Mouse (Mus musculus) cerebellum, postnatal 25 days (tissue): ENCODE measurements around the gene Mob3b.

Experiments
- DNase-seq, 2 experiments: peaks; one replicate each; pipeline ENCODE4 v3.0.0; 2021; ENCODE audit warnings: mixed read lengths in 2 of 2

Gene Mob3b

GRCm38 (mm10) chr4:35060401-35060800 is 96.9 kb downstream of the Mob3b start:
- no peak for DNase-seq

GRCm38 (mm10) chr4:35054362-35054761 is 102.9 kb downstream of the Mob3b start:
- no peak for DNase-seq

GRCm38 (mm10) chr4:35052174-35052942 is 104.9 kb downstream of the Mob3b start:
- DNase-seq: no peak

GRCm38 (mm10) chr4:35051152-35051551 is 106.1 kb downstream of the Mob3b start:
- DNase-seq: no peak

DNA sequence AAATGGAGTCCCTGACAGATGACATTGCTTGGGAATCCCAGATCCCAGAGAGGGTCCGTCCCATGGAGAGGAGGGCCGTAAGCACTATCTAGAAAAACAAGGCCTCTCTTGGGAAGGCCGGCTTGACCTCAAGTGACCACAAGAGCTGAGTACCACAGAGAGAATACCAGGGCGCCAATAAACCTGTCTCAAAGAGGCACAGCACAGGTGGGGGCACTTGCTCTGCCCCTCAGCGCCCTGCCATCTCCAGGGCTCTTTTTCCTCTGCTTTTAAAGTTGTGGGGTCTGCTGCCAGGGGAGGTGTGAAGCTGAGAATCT is 107.6 kb downstream of the Mob3b start:
- DNase-seq: no peak

- no peak for DNase-seq
These were observed 108.1 kb downstream of the Mob3b start for GRCm38 (mm10) chr4:35049036-35049741.

DNA sequence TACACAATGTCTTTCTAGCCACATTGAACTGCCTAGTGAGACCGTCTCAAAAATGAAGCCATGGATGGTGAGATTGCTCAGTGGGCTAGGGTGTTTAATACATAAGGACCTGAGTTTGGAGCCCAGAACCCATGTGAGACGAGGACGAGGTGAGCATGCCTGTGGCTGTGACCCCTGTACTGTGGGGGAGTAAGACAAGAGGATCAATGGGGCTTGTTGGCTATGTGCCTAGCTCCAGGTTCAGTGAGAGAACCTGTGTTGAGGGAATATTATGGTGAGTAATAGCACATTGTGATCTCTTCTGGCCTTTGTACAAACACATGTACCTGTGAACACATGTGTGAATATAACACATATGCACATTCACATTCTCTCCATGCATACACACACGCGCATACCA is 116.4 kb downstream of the Mob3b start:
- DNase-seq: no peak

GRCm38 (mm10) chr4:35040306-35040705 is 117.0 kb downstream of the Mob3b start:
- no peak for DNase-seq

GRCm38 (mm10) chr4:35037824-35038223 is 119.5 kb downstream of the Mob3b start:
- DNase-seq: no peak

- DNase-seq: no peak
These were observed 122.6 kb downstream of the Mob3b start for GRCm38 (mm10) chr4:35034504-35035290.

DNA sequence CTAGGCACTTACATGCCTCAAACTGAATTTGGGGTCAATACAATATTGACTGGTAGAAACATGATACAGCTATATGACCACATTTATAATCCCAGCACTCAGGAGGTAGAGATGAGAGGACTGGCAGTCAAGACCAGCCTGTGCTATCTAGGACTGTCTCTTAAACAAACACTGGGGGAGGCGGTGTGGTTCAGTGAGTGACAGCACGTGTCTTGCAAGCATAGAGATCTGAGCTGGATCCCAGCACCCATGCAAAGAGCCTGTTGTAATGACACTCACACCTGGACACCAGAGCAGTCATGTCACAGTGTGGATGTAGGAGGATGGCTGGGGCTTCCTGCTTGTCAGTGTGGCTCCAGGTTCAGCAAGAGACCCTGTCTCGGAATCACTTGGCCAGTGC is 124.5 kb downstream of the Mob3b start:
- DNase-seq: no peak

- DNase-seq: no peak
These were observed 125.7 kb downstream of the Mob3b start for GRCm38 (mm10) chr4:35031623-35032022.

- DNase-seq: no peak
These were observed 126.1 kb downstream of the Mob3b start for GRCm38 (mm10) chr4:35031141-35031540.

GRCm38 (mm10) chr4:35018416-35018815 is 138.9 kb downstream of the Mob3b start:
- no peak for DNase-seq

DNA sequence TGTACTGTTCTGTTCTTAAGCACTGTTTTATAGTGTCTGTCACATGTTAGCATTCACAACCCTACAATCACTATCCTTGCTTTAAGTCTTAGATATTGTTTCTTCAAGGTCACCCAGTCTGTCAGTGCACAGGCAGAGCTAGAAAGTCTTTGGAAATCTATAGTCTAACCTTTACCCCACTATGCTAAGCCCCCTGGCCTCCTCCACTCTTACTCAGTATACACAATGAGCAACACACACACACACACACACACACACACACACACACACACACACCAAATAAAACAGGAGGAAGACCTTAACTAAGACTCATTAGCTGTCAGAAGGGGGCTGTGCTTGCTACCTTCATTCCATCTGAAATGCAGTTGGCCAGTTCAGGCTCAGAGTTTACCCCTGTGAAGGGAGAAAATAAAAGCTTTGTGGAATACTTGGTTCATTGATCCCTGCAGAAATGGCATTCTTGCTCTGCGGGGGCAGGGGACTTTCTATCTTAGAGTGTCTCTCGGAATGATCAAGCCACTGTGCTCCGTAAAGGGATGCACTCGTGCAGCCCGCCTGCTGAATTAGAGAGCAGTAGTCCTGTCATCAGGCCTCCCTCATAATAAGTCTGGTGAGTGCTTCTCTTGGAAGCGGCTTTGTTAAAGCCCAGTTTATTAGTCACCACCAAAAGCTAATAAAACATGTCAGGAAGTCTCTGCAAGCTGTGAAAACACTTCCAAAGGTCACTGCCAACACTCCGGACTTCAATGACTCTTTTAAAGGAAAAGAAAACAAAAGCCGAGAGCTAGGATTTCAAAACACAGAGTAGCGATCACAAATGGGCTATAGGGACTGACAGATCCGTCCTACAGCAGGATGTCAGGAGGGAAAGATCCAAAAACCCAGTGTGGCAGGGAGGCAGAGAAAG is 144.6 kb downstream of the Mob3b start:
- DNase-seq: no peak

DNA sequence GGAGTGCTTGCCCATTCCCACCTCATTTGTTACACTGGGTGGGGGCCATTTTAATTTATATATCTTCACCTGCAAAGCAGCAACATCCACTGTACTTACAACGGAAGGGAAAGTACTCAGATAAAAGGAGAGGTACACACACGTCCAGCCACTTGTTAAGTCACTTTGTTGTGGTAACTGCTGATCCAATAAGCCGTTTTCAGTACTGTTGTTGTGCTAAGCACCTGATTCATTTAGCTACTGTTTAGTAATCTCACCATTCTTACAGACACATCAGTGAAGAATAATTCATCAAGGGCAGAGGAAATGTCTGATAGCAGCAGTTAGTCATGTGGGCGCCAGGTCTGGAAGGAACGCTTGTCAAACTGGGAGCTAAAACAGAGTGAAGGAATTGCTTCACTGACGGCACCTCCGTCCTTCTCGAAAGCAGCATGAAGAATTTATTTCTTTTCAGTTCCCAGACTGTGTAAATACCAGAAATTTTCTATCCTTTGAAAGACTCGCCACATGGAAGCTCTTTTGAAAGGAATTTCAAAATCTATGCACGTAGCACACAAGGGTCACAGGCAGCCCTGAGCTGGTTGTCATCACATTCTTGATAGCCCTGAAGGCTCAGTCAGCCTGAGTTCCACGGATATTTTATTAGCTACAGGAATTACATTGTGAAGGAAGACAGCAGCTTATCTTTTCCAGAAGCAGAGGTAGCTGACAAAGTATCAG is 150.6 kb downstream of the Mob3b start:
- no peak for DNase-seq

- DNase-seq: no peak
These were observed 151.2 kb downstream of the Mob3b start for GRCm38 (mm10) chr4:35006056-35006455.

GRCm38 (mm10) chr4:35005068-35005769 is 152.1 kb downstream of the Mob3b start:
- DNase-seq: no peak

DNA sequence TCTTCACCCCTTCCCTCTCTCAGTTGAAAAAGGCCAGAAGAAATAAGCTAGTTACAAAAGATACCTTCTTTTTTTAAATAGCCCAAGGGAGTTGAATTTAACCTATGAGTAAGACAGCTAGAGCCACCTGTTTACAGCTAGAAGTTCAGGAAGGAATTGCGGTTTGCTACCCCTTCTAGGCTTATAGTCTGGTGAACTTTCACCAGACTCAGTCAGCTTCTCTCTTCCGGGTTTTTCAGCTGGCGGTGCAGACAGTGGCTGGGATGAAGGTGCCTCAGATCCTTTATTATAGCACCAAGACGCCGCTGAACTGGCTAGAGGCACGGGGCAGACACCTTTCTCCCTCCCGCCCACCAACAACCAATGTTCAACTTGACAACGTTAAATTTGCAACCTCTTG is 152.8 kb downstream of the Mob3b start:
- DNase-seq: no peak

- DNase-seq: no peak
These were observed 153.5 kb downstream of the Mob3b start for GRCm38 (mm10) chr4:35003550-35004326.

DNA sequence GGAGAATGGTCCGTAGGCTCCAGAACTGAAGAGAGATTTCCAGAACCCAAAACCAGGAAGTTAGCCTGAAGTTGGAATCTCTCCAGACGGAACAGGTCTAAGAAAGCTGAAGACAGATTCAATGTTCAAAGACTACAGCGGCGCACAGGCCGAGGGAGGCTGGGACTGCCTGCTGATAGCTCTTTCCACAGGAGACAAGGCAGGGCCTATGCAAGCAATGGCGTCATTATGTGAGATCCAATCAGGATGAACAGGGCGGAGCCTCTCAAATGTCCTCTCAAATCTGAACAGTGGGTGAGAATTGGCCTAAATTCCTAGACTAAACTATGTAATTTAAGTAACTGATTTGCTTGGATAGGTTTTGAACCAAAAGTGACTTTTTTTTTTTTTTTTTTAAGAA is 160.7 kb downstream of the Mob3b start:
- DNase-seq: no peak
